In the genomic region with DNA sequence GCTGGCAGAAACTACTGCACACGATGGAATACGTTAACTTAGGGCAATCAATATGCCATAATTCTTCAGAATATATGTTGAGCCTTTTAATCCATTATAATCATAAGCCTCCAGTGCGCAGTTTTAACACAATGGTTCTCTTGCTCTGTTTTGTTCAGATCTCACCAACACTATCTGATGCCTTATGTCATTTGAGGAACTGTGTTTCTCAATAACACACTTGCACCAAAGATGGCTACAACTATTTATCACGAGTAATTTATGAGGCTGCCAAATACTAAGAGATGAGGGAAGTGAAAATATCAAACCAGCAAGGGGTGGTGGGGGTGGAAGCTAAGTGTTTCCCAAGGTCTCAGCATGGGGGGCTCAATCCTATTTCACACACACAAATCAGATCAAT, we compare ENCODE assay signal across 16 mouse cellular contexts.
"Had no signal": no experiment of that assay in that cellular context is flagged by ENCODE, and none has a peak within 500 bp of the region (broad histone marks: within the 10 kb centered on the region; RNA-seq: fewer than 3 reads in every experiment).

No protein-coding gene starts in this region.

- H3K36me3 ChIP-seq: limb, embryonic 15.5 days; liver, embryonic 12.5 days; midbrain, embryonic 13.5 days; neural tube, embryonic 13.5 days; stomach, embryonic 15.5 days had no signal

- H3K4me2 ChIP-seq: limb, embryonic 15.5 days; liver, embryonic 12.5 days; lung, embryonic 14.5 days; midbrain, embryonic 13.5 days; neural tube, embryonic 13.5 days; stomach, embryonic 15.5 days had no signal

- DNase-seq: kidney, adult 8-10 months; kidney, postnatal 25 days; layer of hippocampus, postnatal 36 days; lung, embryonic 14.5 days; lung, postnatal 10 days; lung, postnatal 4 days; retina, postnatal 1 day; right cerebral cortex, postnatal 4 days; spleen, adult 18-20 months; thymus, adult 2 months; thymus, postnatal 25 days had no signal

- H3K4me1 ChIP-seq: neural tube, embryonic 13.5 days; stomach, embryonic 15.5 days had no signal

- H3K27ac ChIP-seq: limb, embryonic 15.5 days; liver, embryonic 12.5 days; midbrain, embryonic 13.5 days; neural tube, embryonic 13.5 days; stomach, embryonic 15.5 days had no signal

- ATAC-seq: liver, embryonic 12.5 days; midbrain, embryonic 13.5 days had no signal

- H3K27me3 ChIP-seq: limb, embryonic 15.5 days; liver, embryonic 12.5 days; midbrain, embryonic 13.5 days; neural tube, embryonic 13.5 days; stomach, embryonic 15.5 days had no signal

- H3K9ac ChIP-seq: limb, embryonic 15.5 days; liver, embryonic 12.5 days; lung, embryonic 14.5 days; midbrain, embryonic 13.5 days; neural tube, embryonic 13.5 days; stomach, embryonic 15.5 days had no signal

- H3K4me3 ChIP-seq: limb, embryonic 15.5 days; liver, embryonic 12.5 days; midbrain, embryonic 13.5 days; neural tube, embryonic 13.5 days; stomach, embryonic 15.5 days had no signal

- H3K9me3 ChIP-seq: limb, embryonic 15.5 days; liver, embryonic 12.5 days; midbrain, embryonic 13.5 days; neural tube, embryonic 13.5 days; stomach, embryonic 15.5 days had no signal
